12 mouse cellular contexts compared by ENCODE assay signal in genomic region chr6:140337083-140337491, GRCm38 (mm10).
DNase-seq lines count a peak whose midpoint lies in the region; ATAC-seq and TF ChIP-seq lines count a peak whose summit lies in the region.
"Had no signal": no experiment of that assay in that cellular context is flagged by ENCODE, and none has a peak within 500 bp of the region (broad histone marks: within the 10 kb centered on the region; RNA-seq: fewer than 3 reads in every experiment).

No protein-coding gene starts in this region.

- intact Hi-C loops in left cerebral cortex, postnatal 14 days (cut with DNase I): no loop called here

- DNase-seq in forebrain, embryonic 11.5 days (ENCODE audit: low spot score): peak; percentile 76
- no peak for DNase-seq in forebrain, postnatal 0 days
- DNase-seq in midbrain, embryonic 10.5 days (ENCODE audit: low spot score): peak; percentile 77
- peak; percentile 45 for DNase-seq in limb, embryonic 10.5 days (ENCODE audit: low spot score)
- DNase-seq in frontal cortex, postnatal 25 days (ENCODE audit: low spot score in 2 of 2): no peak
- no peak for DNase-seq in left cerebral cortex, postnatal 14 days (ENCODE audit: low spot score in 2 of 2)
- DNase-seq: cerebellum, adult 8-10 months; thymus, postnatal 25 days had no signal

- H3K9ac ChIP-seq in forebrain, embryonic 11.5 days (ENCODE audit: low read length): peak overlapping the region; percentile 23
- H3K9ac ChIP-seq in forebrain, postnatal 0 days: no peak overlapping the region
- no peak overlapping the region for H3K9ac ChIP-seq in midbrain, embryonic 16.5 days (ENCODE audit: low read depth, low read length)
- H3K9ac ChIP-seq in stomach, embryonic 16.5 days (ENCODE audit: low read length): peak overlapping the region; percentile 35; the same call in 1 of the 2 replicates
- H3K9ac ChIP-seq: heart, embryonic 15.5 days; liver, embryonic 14.5 days had no signal

- no peaks in the 10 kb centered on the region for H3K27me3 ChIP-seq in forebrain, embryonic 11.5 days (ENCODE audit: control insufficient read depth, insufficient read depth, low read length)
- H3K27me3 ChIP-seq in forebrain, postnatal 0 days (ENCODE audit: insufficient read depth, low read length): no peaks in the 10 kb centered on the region
- H3K27me3 ChIP-seq in midbrain, embryonic 10.5 days (ENCODE audit: low read depth, poor library complexity, severe bottlenecking): no peaks in the 10 kb centered on the region
- no peaks in the 10 kb centered on the region for H3K27me3 ChIP-seq in midbrain, embryonic 16.5 days (ENCODE audit: control insufficient read depth, insufficient read depth, low read depth, low read length)
- H3K27me3 ChIP-seq in limb, embryonic 10.5 days (ENCODE audit: low read depth, poor library complexity, severe bottlenecking): no peaks in the 10 kb centered on the region
- no peaks in the 10 kb centered on the region for H3K27me3 ChIP-seq in stomach, embryonic 16.5 days (ENCODE audit: control insufficient read depth, insufficient read depth, low read length)
- H3K27me3 ChIP-seq: heart, embryonic 15.5 days had no signal

- no peak for TF ChIP-seq CTCF in forebrain, postnatal 0 days (IDR thresholded peaks at IDR 0.05; ENCODE audit: low read depth)

- 3% methylated on average over 3 of the region's 3 CpGs for WGBS in forebrain, embryonic 11.5 days
- WGBS in forebrain, postnatal 0 days: 7% methylated on average over 3 of the region's 3 CpGs
- 4% methylated on average over 3 of the region's 3 CpGs for WGBS in midbrain, embryonic 10.5 days
- WGBS in midbrain, embryonic 16.5 days: 0% methylated on average over 3 of the region's 3 CpGs
- WGBS in limb, embryonic 10.5 days: 15% methylated on average over 3 of the region's 3 CpGs
- 16% methylated on average over 2 of the region's 3 CpGs for WGBS in stomach, embryonic 16.5 days

- no peaks in the 10 kb centered on the region for H3K36me3 ChIP-seq in forebrain, embryonic 11.5 days (ENCODE audit: control insufficient read depth, insufficient read depth, low read length)
- no peaks in the 10 kb centered on the region for H3K36me3 ChIP-seq in forebrain, postnatal 0 days (ENCODE audit: insufficient read depth)
- H3K36me3 ChIP-seq in midbrain, embryonic 10.5 days: no peaks in the 10 kb centered on the region
- no peaks in the 10 kb centered on the region for H3K36me3 ChIP-seq in midbrain, embryonic 16.5 days (ENCODE audit: control insufficient read depth, insufficient read depth, low read length)
- no peaks in the 10 kb centered on the region for H3K36me3 ChIP-seq in limb, embryonic 10.5 days
- H3K36me3 ChIP-seq in stomach, embryonic 16.5 days (ENCODE audit: control insufficient read depth, insufficient read depth, low read length): no peaks in the 10 kb centered on the region
- H3K36me3 ChIP-seq: heart, embryonic 15.5 days had no signal

- ATAC-seq in forebrain, embryonic 11.5 days (replicated peaks; ENCODE audit: low FRiP score): peak; percentile 79
- ATAC-seq in forebrain, postnatal 0 days: no peak
- no peak for ATAC-seq in midbrain, embryonic 16.5 days
- peak; percentile 57; the same call in 1 of the 2 replicates for ATAC-seq in stomach, embryonic 16.5 days (ENCODE audit: insufficient read depth, low FRiP score)

- no peaks in the 10 kb centered on the region for H3K9me3 ChIP-seq in forebrain, embryonic 11.5 days (ENCODE audit: control insufficient read depth, low read length)
- H3K9me3 ChIP-seq in forebrain, postnatal 0 days (ENCODE audit: low read length): no peaks in the 10 kb centered on the region
- no peaks in the 10 kb centered on the region for H3K9me3 ChIP-seq in midbrain, embryonic 10.5 days (replicated peaks)
- no peaks in the 10 kb centered on the region for H3K9me3 ChIP-seq in midbrain, embryonic 16.5 days (replicated peaks; ENCODE audit: control insufficient read depth, low read length, poor library complexity, severe bottlenecking)
- H3K9me3 ChIP-seq in limb, embryonic 10.5 days (replicated peaks): no peaks in the 10 kb centered on the region
- H3K9me3 ChIP-seq in stomach, embryonic 16.5 days (replicated peaks; ENCODE audit: control insufficient read depth, low read length): no peaks in the 10 kb centered on the region
- H3K9me3 ChIP-seq: heart, embryonic 15.5 days had no signal

- peak overlapping the region; percentile 92 for H3K27ac ChIP-seq in forebrain, embryonic 11.5 days (ENCODE audit: low read depth, low read length)
- no peak overlapping the region for H3K27ac ChIP-seq in forebrain, postnatal 0 days (ENCODE audit: low read depth, low read length)
- H3K27ac ChIP-seq in midbrain, embryonic 10.5 days (replicated peaks): peak overlapping the region; percentile 91
- H3K27ac ChIP-seq in midbrain, embryonic 16.5 days (ENCODE audit: low read length): no peak overlapping the region
- peak overlapping the region; percentile 82 for H3K27ac ChIP-seq in limb, embryonic 10.5 days
- H3K27ac ChIP-seq in stomach, embryonic 16.5 days (ENCODE audit: low read length): peak overlapping the region; percentile 68
- H3K27ac ChIP-seq: liver, embryonic 14.5 days had no signal

- no peak overlapping the region for H3K4me3 ChIP-seq in forebrain, embryonic 11.5 days (ENCODE audit: low read depth, low read length)
- no peak overlapping the region for H3K4me3 ChIP-seq in forebrain, postnatal 0 days (ENCODE audit: low read depth, low read length)
- peak overlapping the region; percentile 36; the same call in 1 of the 2 replicates for H3K4me3 ChIP-seq in midbrain, embryonic 10.5 days
- no peak overlapping the region for H3K4me3 ChIP-seq in midbrain, embryonic 16.5 days (ENCODE audit: low read depth, low read length)
- peak overlapping the region; percentile 15; the same call in 1 of the 2 replicates for H3K4me3 ChIP-seq in limb, embryonic 10.5 days
- H3K4me3 ChIP-seq in stomach, embryonic 16.5 days (replicated peaks; ENCODE audit: low read length): 0 out of 2 replicates have a peak overlapping the region, but pooled peaks have one; percentile 0

- H3K4me2 ChIP-seq in forebrain, embryonic 11.5 days (ENCODE audit: low read depth, low read length, severe bottlenecking): peak overlapping the region; percentile 37; the same call in 1 of the 2 replicates
- no peak overlapping the region for H3K4me2 ChIP-seq in forebrain, postnatal 0 days (ENCODE audit: low read depth)
- H3K4me2 ChIP-seq in midbrain, embryonic 16.5 days (ENCODE audit: low read length): no peak overlapping the region
- H3K4me2 ChIP-seq in stomach, embryonic 16.5 days (ENCODE audit: low read depth, low read length): peak overlapping the region; percentile 34; the same call in 1 of the 2 replicates

- peaks cover 14% of the 10 kb centered on the region; the same call in 1 of the 2 replicates for H3K4me1 ChIP-seq in forebrain, embryonic 11.5 days (replicated peaks; ENCODE audit: control insufficient read depth, insufficient read depth, low read length)
- H3K4me1 ChIP-seq in forebrain, postnatal 0 days (ENCODE audit: insufficient read depth): peaks cover 9% of the 10 kb centered on the region
- H3K4me1 ChIP-seq in midbrain, embryonic 10.5 days: peaks cover 50% of the 10 kb centered on the region
- H3K4me1 ChIP-seq in midbrain, embryonic 16.5 days (ENCODE audit: control insufficient read depth, insufficient read depth, low read length): peaks cover 13% of the 10 kb centered on the region
- H3K4me1 ChIP-seq in limb, embryonic 10.5 days: peaks cover 30% of the 10 kb centered on the region
- peaks cover 14% of the 10 kb centered on the region for H3K4me1 ChIP-seq in stomach, embryonic 16.5 days (ENCODE audit: control insufficient read depth, insufficient read depth, low read length)

Comparison
In these comparisons a context has a peak if more than half of its experiments do, and no peak if none do; other contexts are left out.
1. ATAC-seq: peak in forebrain, embryonic 11.5 days (single experiment) and stomach, embryonic 16.5 days (single experiment); none in forebrain, postnatal 0 days (single experiment) and midbrain, embryonic 16.5 days (single experiment).
2. DNase-seq: peak in forebrain, embryonic 11.5 days (single experiment), midbrain, embryonic 10.5 days (single experiment) and limb, embryonic 10.5 days (single experiment); none in forebrain, postnatal 0 days (single experiment), frontal cortex, postnatal 25 days (0 of 2) and left cerebral cortex, postnatal 14 days (0 of 2).
3. H3K27ac ChIP-seq: peak in forebrain, embryonic 11.5 days (single experiment), midbrain, embryonic 10.5 days (single experiment), limb, embryonic 10.5 days (single experiment) and stomach, embryonic 16.5 days (single experiment); none in forebrain, postnatal 0 days (single experiment) and midbrain, embryonic 16.5 days (single experiment).
4. H3K4me2 ChIP-seq: peak in forebrain, embryonic 11.5 days (single experiment) and stomach, embryonic 16.5 days (single experiment); none in forebrain, postnatal 0 days (single experiment) and midbrain, embryonic 16.5 days (single experiment).
5. H3K4me3 ChIP-seq: peak in midbrain, embryonic 10.5 days (single experiment), limb, embryonic 10.5 days (single experiment) and stomach, embryonic 16.5 days (single experiment); none in forebrain, embryonic 11.5 days (single experiment), forebrain, postnatal 0 days (single experiment) and midbrain, embryonic 16.5 days (single experiment).
6. H3K9ac ChIP-seq: peak in forebrain, embryonic 11.5 days (single experiment) and stomach, embryonic 16.5 days (single experiment); none in forebrain, postnatal 0 days (single experiment) and midbrain, embryonic 16.5 days (single experiment).